Mouse (Mus musculus): ENCODE measurements around the gene Gk2.

The Gk2 gene

DNA sequence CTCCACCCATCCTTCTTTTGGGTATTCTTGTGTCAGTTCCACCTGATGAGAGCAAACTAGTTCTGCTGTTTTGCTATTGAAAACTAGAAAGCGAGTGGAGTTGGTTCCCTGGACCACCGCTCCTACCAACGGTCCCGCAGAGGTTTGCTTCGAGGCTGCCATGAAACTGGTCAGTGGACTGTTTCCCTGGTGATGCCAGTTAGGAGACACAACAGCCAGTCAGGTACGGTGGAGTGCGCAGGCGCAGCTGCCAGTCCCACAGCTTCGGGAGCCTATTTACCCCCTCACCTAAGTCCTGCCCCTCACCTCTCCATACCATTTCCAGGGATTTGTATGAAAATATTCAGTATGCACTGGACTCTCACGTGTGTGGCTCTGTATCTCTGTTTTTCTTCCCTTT, at the start of gene Gk2:
TSS of gene Gk2 (minus strand) at position 206 of the 400 bp plus-strand sequence.
- no peak for DNase-seq

DNA sequence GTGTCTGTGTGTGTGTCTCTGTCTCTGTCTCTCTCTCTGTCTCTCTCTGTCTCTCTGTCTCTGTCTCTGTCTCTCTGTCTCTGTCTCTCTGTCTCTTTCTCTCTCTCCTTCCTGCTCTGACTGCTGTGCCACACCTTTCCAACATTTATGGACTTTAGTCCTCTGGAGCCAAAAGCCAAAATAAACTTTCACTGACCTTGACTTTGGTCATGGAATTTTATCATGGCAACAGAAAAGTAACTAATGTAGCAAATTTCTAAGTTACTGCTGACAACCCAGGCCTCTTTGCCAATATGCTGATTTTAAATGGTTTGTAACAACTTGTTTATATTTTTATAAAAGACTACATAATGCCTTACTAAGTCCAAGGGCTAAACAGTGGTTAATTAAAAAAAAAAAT, 41.2 kb upstream of the Gk2 start:
- no peak for DNase-seq

DNA sequence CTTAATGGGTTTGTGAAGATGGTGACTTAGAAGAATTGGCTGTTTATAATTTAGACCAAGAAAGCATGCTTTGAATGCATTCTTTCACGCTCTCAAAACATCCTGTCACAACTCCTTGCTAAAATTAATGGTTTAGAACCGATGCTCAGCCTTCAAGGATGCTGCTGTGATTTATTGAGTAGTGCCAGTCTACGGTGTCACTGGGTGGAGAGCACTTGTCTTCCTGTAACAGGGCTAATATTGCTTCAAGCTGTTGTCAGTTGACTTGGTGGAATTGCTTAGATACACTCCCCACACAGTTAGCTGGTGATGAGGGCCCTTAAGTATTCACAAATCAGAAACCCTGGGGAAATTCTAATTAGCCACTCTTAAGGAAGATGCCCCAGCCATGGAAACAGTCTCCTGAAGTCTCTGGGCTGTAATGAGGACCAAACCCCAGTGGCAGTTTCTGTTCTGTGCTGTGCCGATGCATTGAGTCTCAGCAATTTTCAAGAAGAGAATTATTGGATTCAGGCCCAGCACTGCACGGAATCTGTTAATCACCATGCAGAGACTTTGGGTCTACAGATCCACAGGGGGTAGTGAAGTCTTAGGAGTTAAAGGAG, 38.8 kb upstream of the Gk2 start:
- no peak for DNase-seq

DNA sequence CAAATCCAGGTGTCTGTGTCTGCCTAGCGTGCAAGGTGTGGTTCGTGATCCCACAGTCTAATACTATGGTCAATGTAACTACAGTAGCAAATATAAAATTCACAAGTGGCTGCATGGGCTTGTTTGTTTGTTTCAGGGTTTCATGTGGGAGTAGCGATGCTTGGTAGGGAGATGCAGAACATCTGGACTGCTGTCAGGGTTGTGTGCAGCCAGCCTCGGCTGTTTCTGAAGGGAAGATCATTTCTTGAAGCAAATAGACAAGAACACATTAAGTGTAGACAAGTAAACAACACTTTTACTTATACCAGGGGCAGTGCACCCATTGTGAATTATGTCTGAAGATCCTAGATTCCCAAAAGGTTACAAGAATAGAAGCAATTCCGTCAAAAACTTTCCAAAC, 36.6 kb upstream of the Gk2 start:
- DNase-seq: no peak

DNA sequence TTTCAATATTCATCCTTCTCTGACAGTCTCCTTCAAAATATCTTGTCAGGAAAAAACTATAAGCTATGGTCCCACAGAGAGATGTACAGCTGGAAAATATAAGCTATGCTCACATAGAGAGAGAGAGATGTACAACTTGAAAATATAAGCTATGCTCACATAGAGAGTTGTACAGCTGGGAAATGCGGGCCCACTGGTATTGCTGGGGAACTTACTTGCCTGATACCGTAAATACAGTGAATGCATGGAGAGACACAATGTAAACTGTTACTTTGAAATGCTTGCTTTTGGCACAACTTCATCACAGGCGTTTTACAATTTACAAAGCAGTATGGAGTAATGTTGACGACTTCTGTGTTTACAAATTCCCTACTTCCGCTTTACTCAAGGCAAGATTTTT, 29.3 kb upstream of the Gk2 start:
- no peak for DNase-seq

DNA sequence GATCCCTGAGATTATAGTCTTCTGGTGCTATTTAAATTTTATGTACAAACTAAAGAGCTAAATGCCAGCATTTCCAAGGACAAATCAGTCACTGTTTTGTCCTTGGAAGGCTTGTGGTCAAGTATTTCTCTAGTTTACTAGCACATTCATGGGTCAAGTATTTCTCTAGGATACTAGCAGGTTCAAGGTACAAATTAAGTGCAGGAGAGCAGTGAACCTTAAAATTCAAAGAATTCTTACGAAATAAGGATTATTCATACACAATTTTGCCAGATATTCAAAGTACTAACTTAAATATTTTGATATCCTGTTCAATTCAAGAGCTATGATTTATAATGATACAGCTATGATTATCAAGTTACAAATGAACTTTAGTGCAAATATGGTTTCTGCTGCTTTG, 23.2 kb upstream of the Gk2 start:
- DNase-seq: no peak

DNA sequence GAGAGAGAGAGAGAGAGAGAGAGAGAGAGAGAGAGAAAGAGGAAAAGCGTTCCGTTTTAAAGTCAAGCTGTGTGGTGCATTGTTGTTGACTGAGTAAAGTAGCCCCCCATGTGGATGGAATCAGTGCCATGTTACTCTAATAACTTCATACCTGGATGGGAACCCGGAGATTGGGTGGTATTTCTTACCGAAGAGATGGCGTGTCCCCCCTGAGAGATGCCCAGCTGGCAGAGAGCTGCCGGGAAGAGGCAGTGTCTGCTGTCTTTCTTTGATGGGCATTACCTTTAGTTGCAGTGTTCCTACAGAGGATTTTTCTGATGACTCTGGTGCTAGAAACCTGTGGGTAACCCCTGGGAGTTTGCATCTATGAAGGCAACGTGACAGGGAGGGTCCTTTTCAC, 10.4 kb upstream of the Gk2 start:
- peak; percentile 51 to 72 for DNase-seq

DNA sequence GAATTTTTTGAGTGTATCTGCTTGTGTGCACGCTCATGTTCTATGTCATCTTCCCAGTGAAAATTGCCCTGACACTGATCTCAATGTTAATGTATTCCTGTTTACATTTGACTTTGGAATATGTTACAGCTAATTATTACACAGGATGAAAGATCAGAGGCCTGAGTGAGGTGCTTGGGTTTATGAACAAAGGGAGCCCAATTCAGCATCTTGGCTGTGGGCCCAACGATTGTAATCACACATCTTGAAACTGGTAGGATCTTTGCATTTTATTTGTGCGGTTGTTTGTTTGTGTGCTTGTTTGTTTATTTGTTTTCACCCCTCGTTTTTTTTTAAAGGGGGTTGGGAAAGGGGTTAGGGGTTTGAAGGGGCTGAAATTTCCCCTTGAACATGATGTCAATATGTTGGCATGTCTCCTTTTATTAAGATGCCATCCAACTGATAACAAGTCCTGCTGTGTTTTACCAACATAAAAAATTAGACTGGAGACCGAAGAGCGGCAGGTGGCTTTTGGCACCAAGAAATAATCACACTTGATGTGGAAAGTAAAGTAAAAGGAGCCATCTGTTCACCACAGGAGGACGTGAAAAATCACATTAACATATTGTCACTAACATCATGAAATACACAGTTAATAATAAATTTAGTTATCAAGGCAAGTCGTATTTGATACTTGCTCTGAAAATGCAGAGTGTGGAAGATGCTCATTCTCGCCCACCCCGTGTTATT, 9.8 kb upstream of the Gk2 start:
- peak; percentile 74 to 80 for DNase-seq

DNA sequence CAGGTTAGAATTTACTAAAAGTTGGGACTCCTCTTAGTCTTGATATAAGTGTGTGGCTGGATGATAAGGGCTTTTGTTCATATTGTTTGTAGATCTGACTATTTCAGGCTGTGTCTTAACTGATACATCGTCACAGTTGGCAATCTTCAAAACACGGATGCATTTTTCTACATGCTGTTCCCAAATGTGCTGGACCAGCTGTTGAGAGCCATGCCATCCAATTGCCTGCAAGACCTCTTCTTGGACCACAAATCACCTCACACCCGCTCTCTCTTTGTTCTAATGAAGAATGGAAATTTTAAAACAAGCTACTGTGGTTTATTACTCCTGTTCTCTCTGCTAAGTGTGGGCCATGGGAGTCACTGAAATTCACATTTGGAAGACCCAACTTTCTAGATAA, 9.1 kb upstream of the Gk2 start:
- peak; percentile 66 to 75 for DNase-seq

DNA sequence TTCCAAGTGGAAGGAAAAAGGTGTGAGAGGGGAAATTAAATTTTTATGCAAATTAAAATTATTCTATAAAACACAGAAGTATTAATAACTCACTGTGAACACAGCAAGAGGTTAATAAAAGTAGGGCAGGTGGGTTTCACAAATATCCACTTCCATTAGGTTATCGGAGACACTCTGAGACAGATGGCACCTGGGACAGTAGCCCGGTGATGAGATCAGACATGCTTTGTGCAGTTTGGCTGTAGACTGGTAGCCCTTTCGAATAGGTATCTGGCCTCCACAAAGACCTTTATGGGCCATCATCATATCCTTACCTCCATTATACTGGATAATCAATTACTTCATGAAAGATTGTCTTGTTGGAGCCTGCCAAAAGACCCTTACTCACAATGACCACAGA, 6.0 kb upstream of the Gk2 start:
- peak; percentile 66 to 70 for DNase-seq

DNA sequence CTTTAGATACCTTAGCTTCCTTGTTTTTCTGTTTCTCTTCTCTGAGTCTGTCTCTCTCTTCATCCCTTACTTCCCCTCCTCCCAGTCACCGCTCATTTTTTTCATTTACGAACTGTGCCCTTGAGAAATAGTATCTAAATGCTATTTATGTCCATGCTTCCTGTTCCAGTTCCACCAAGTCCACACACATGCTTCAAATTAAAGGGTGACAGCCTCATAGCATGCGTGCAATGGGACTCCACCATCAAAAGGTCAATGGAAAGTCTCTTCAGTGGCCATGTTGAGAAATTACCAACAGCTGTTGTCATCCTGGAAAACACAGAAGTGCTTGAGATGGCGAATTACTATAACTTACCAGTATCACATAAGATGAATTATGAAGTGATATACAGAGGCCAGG, 5.4 kb downstream of the Gk2 start:
- no peak for DNase-seq

DNA sequence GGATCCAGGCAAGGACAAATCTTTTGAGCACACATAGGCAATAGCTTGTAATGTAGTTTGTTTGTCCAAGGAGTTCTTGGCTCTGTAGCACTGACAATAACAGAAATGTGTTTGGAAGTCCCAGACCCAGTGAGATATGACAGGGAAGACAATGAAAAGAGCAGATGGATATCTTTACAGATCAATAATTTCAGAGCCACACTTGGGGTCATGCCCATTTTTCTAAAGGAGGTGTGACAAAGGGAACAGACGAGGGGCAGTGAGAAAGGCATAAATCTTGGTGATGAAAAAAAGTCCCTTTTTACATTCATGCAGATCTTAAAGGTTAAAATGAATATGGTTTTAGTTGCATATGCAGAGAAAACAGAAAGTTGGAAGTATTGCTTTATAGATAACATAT, 12.6 kb downstream of the Gk2 start:
- DNase-seq: peak; percentile 57 to 59

DNA sequence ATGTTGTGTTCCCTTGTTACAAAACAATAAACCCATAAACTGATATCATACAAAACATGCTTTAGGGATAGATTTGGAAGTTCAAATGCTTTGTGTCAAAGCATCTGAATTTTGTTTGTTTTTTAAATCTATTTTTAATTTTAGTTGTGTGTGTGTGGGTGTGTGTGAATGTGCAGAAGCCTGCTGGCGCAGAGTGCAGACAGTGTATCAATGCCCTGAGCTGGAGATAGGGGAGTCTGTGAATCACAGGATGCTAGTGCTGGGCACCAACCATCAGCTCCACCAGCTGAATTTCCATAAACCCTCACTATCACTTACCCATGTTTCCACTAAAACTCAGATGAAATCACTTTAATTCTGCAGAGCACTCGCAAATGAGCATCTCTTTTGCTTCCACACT, 24.3 kb downstream of the Gk2 start:
- no peak for DNase-seq

DNA sequence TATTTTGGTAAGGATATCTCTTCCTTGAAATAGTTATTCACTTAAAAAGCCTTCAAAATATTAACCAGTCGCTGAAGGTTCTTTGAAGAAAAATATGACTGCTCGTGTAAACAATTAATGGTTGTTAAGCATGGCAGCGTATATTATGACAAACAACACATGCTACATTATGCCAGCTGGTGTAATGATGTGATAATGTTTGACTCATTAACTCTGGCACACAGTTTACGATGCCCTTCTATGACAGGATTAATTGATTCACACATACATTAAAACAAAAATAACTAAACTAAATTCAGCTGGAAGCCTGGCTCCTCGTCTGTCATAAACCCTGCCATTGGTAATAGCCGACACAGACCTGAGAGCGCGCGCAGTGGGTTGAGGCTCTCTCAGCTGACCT, 26.8 kb downstream of the Gk2 start:
- no peak for DNase-seq

DNA sequence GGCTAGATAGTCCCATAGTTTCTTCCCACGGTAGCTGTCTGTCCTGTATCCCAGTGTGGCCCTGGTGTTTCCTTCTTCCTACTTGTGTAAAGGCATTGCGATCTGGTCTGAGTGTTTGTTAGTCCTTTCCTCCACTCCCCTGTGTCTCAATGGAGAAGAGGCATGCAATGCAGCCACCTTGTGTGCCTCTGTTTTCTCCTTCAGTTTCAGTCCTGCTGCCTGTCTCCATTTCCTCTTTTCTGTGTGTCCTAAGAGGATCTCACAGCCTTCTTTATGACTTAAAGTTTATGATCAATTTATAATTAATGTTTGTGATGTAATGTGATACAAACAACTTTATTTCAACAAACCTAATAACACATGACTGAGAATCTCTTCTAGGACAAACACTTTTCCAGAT, 35.2 kb downstream of the Gk2 start:
- DNase-seq: no peak

DNA sequence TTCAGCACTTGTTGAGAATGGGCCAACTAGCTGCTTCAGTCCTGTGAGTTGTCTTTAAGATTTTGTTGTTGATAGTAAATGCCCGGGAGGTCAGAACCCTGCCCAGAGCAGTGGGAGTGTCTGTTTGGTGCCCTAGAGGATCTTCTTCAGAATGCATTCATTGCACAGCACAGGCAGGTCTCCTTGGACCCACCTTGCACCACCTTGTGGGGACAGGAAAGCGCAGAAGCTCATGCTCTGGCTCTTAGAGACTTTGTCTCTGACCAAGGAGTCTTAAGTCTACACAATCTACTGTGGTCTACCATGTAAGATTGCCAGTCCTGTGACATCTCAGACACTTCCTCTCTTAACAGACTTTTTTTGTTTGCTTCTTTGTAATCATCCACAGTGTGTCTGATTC, 39.6 kb downstream of the Gk2 start:
- DNase-seq: peak; percentile 22 to 23

DNA sequence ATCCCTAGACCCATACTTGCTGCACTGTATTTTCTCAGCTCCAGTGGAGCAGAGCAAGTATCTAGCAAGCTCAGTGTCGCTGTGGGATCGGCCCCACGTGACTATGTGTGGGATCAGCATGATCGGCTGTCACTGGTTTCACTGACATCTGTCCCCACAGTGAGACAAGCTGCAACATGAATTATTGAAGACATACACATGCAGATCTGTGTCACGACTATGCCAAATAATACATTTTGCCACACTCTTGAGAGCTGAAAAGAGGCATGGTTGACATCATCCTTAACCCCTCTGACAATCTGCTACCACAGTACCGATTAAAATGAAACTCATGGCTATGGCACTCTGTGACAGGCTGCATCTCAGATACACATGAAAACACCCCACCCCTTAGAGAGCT, 41.0 kb downstream of the Gk2 start:
- DNase-seq: peak; percentile 84 to 90

DNA sequence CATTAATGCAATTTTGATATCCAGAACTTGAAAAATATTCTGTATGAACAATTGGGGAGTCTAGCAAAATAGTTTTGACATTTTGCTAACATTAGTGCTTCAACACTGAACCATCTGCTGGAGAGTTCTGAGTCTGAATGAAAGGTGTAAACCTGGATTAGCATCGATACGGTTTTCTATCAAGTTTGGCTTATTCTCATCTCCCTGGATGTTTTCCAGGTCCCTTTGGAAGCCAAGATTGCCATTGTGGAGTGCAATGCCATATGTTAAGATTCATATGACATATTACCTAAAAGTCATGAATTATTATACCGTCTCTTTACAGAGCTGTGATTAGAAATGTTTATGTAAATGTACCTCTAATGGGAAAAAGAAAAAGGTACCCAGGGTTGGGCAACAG, 43.1 kb downstream of the Gk2 start:
- peak; percentile 69 to 76 for DNase-seq

DNA sequence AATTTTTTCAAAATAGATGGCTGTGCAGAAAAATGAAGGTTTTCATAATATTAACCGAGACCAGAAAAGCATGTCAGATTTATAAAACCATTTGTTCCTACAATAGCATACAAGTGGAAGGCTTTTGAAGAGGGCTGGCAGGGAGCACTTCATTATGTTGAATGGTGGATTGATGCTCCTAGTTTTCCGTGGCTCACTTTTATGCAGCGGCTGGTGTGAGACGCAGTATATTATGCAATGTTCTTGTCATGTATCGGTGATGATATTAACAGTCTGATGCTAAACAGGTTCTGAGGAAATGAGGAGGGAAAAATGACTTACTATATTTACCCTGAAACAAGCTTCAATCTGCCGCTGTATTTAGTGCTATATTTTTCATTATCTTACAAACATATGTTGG, 46.6 kb downstream of the Gk2 start:
- DNase-seq: no peak

DNA sequence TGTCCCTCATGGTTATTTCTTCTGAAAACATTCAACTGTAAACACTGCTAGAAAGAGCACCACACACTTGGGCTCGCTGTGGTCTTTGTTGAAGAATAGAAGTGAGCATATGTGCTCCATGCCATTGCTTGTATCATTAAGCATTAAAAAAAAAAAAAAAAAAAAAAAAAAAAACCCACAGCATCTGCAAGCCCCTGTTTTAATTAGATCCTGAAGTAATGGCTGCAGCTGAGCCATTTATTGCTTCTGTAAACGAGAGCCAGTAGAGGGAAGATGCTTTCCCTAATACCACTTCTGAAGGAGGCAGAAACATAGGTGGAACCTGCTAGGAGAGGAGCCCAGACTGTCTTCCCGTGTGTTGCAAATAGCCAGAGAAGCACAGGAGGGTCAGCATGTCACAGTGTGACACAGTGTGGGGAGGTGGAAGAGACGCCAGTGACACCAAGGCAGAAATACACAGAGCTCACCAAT, 47.6 kb downstream of the Gk2 start:
- DNase-seq: peak; percentile 28 to 42
